Mouse (Mus musculus) mature B cell (primary cell): ENCODE results near the gene Tpst1.

Experiments
- in situ Hi-C: fragments of 300-500 bp; cut with MboI; formaldehyde crosslinking; loops from 2 replicates; pipeline ENCODE4 v1.14.3; 2019

The Tpst1 gene

GRCm38 (mm10) chr5:130051073-130051860 lies 21.9 kb upstream of the Tpst1 start:
- in situ Hi-C loops = no loop called here

- in situ Hi-C loops = no loop called here
Observed at GRCm38 (mm10) chr5:130052510-130052909, 20.6 kb upstream of the Tpst1 start.

GRCm38 (mm10) chr5:130052955-130053354 lies 20.2 kb upstream of the Tpst1 start:
- in situ Hi-C loops = no loop called here

GRCm38 (mm10) chr5:130055688-130056087 lies 17.4 kb upstream of the Tpst1 start:
- in situ Hi-C loops = no loop called here

- in situ Hi-C loops = no loop called here
Observed at GRCm38 (mm10) chr5:130056303-130056702, 16.8 kb upstream of the Tpst1 start.

GRCm38 (mm10) chr5:130059413-130060328 lies 13.5 kb upstream of the Tpst1 start:
- in situ Hi-C loops = no loop called here

GRCm38 (mm10) chr5:130060329-130060665 lies 12.8 kb upstream of the Tpst1 start:
- in situ Hi-C loops = no loop called here

- in situ Hi-C loops = no loop called here
Observed at GRCm38 (mm10) chr5:130062096-130062495, 11.0 kb upstream of the Tpst1 start.

GRCm38 (mm10) chr5:130063760-130064159 lies 9.4 kb upstream of the Tpst1 start:
- in situ Hi-C loops = no loop called here

GRCm38 (mm10) chr5:130065579-130065978 lies 7.5 kb upstream of the Tpst1 start:
- in situ Hi-C loops = no loop called here

GRCm38 (mm10) chr5:130067841-130068264 lies 5.3 kb upstream of the Tpst1 start:
- in situ Hi-C loops = no loop called here

- in situ Hi-C loops = no loop called here
Observed at GRCm38 (mm10) chr5:130074491-130074890, 1.4 kb downstream of the Tpst1 start.

- in situ Hi-C loops = no loop called here
Observed at GRCm38 (mm10) chr5:130076396-130076795, 3.3 kb downstream of the Tpst1 start.

GRCm38 (mm10) chr5:130078096-130078833 lies 5.1 kb downstream of the Tpst1 start:
- in situ Hi-C loops = no loop called here

- in situ Hi-C loops = no loop called here
Observed at GRCm38 (mm10) chr5:130078834-130079156, 5.7 kb downstream of the Tpst1 start.

- in situ Hi-C loops = no loop called here
Observed at GRCm38 (mm10) chr5:130079202-130080050, 6.3 kb downstream of the Tpst1 start.

GRCm38 (mm10) chr5:130080051-130080681 lies 7.0 kb downstream of the Tpst1 start:
- in situ Hi-C loops = no loop called here

GRCm38 (mm10) chr5:130081181-130081881 lies 8.2 kb downstream of the Tpst1 start:
- in situ Hi-C loops = no loop called here

GRCm38 (mm10) chr5:130082431-130082830 lies 9.3 kb downstream of the Tpst1 start:
- in situ Hi-C loops = no loop called here

- in situ Hi-C loops = no loop called here
Observed at GRCm38 (mm10) chr5:130084271-130084670, 11.1 kb downstream of the Tpst1 start.
